Mouse (Mus musculus) ovary, postnatal 10 days (tissue): Measurements from ENCODE around the gene Zfp846.

Experiments used
- DNase-seq: peaks from one replicate; pipeline ENCODE4 v3.0.0; 2022; ENCODE audit warnings: low spot score

Gene Zfp846

DNA sequence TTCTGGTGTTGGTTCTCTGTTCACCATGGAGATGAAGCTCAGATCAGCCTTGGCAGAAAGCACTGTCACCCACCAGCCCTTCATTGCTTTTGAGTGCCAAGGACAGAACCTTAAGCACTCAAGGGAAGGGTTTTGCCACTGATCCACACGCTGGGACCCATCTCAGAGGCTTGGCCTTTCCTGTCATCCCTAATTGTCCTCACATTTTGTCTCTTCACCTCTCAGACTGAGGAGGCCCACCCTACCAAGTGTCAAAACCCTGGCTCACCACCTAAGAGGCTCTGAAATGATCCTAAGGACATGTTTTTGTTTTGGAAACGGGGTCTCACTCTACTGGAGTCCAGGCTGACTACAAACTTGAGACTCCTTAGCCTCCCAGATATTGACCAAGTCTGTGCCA is 55.7 kb downstream of the Zfp846 start:
- no peak for DNase-seq

DNA sequence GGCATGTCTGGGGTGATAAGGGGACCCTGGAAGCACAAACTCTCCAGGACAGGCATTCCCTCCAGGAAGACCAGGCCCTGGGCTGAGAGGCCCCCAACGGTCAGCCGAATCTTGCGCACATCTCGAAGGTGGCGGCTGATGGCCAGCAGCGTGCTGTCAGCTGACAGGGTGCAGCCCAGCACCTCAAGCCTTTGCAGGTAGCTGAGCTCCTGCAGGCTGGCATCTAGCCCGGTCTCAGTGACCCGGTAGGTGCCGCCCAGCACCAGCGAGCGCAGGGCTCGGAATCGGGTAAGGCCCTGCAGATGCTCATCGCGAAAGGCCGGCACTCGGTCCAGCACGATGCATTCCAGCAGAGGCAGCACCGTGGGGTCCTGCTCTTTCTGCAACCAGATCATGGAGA is 57.5 kb downstream of the Zfp846 start:
- DNase-seq = no peak

DNA sequence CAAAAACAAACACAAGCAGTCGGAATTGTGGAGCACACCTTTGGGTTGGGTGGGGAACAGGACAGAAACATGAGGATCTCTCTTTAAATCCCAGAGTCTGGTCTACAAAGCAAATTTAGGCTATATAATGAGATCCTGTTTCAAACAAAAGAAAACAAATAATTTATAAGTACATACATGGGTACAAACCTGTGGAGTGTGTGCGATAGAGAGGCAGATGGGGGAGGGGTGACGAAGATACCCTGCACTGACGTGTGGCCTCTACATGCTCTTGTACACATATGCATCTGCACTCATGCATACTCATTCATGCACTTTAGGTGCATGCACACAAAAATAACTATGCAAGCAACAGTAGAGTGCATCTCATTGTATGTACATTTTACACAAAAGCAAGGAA is 58.4 kb downstream of the Zfp846 start:
- DNase-seq = no peak

- DNase-seq = no peak
These were observed 60.4 kb downstream of the Zfp846 start for GRCm38 (mm10) chr9:20641501-20641900.

GRCm38 (mm10) chr9:20642101-20642895 is 61.2 kb downstream of the Zfp846 start, which contains the start of gene Ubl5:
TSS of gene Ubl5 (plus strand) at chr9:20642878.
- DNase-seq = peak; percentile 65

DNA sequence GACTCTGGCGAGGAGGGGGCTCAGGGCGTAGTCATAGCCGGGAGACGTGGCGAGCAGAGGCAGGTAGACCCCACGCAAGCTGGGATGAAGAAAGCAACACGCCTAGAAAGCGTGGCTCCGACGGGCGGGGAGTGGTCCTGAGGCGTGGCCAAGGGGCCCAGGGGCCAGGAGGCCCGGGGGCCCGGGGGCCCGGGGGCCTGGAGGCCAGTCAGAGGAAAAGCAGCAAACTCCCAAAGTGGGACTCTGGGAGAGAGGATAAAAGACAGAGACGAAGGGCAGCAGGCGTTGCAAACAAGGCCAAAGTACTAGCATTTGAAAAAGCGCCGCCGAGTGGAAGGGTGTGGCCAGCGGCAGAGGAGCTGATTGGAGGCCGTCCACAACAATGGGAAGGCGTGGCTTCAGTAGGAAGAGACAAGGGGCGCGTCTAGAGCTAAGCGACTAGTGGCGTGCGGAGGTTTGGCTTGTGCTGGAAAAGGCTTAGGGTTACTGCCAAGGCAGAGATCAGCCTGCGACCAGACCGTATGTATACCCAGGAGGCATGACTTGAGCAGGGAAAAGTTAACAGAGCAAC is 61.9 kb downstream of the Zfp846 start:
- DNase-seq = peak; percentile 56

GRCm38 (mm10) chr9:20643781-20644180 is 62.7 kb downstream of the Zfp846 start:
- DNase-seq = no peak

DNA sequence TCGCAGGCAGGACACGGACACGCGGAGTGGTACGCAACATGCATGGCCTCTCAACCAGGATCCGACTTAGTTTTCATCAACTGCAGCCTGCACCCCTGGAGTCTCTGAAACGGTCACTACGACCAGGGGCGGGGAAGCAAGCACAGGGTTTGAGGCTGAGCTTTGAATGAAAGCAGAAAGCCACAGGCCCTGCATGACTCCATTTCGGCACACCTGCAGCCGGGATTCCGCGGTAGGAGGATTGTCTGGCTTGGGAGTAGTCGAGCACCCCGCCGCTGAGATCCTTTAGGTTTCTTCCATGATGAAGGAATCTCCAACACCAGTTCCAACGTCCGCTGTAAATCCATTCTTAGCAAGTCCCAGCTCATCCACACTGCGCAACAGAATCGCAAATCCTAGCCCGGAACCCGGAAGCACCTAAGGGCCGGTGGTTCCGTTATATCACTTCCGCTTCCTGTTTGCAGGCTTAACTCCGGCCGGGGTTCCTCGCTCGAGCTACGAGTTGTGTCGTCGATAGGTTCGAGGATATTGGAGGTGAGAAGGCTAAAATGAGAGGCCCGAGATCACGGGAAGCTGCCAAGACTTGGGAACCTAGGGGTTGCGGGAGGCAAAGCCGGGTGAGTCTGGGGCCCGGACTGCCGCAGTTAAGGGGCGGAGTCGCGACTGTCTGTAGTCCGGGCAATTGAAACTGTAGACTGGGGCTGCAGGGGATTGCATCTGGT is 63.4 kb downstream of the Zfp846 start, which contains the start of gene Fbxl12:
TSS of gene Fbxl12 (minus strand) at position 408 of the 722 bp plus-strand sequence.
- DNase-seq = peak; percentile 56

GRCm38 (mm10) chr9:20645121-20645520 is 64.0 kb downstream of the Zfp846 start:
- no peak for DNase-seq

GRCm38 (mm10) chr9:20651602-20652259 is 70.6 kb downstream of the Zfp846 start, which contains the start of gene Pin1:
TSS of gene Pin1 (plus strand) at chr9:20652095.
- DNase-seq = peak; percentile 86

DNA sequence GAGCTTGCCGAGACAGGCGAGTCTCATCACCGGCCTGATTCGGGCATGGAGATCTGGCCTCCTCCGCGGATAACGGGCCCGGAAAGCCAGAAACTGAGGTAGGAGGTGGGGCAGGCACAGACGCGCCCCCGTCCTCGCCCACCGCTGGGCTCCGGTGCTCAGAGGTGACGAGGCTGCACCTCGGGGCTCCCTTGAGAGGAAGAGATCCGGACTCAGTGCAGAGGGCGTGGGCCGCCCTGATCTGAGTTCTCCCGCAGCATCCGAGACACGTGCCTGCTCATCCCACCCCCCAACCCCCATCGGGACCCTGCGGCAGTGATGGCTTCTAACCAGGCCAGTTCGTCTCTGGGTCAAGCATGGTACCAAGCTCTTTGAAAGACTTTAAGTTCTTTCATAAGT is 71.2 kb downstream of the Zfp846 start:
- DNase-seq = no peak

GRCm38 (mm10) chr9:20653859-20654258 is 72.8 kb downstream of the Zfp846 start:
- no peak for DNase-seq
